Mouse (Mus musculus): ENCODE data around the gene Trf.

DNA sequence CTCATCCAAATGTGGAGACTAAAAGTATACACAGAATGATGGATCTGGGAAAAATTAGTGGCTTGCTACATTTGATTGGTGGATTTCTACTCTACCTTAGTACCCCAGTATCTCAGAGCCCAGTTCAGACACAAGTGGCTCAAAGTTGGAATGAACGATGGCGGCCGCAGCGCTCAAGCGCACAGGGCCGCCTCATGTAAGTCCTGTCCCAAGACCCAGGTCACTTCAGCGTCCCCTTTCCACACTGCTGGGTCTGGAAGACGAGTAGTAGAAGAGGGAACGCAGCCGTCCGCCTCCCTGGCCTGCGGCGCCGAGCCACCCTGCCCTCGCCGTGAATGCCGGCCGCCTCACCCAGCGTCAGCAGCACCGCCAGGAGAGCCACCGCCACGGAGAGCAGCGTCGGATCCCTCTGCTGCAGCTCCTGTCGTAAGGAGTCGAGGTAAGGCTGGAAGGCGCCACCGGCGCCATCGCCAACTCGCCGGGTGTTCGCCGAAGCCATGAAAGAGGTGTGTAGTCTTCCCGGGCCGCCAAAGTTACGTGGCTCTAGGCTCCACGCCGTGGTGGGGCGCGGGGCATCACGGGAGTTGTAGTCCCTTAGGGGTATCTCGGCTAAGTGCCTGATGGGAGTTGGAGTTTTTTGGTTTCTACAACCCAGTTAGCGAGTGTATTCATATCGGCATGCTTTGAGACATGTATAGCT lies 28.5 kb downstream of the Trf start, which contains the start of gene Srprb:
- TF ChIP-seq TAL1 (IDR thresholded peaks at IDR 0.05; ENCODE audit: low read length) (no peak), GATA1 (IDR thresholded peaks at IDR 0.05; ENCODE audit: low read length) (no peak)
